Mouse (Mus musculus) kidney, postnatal 25 days (tissue): ENCODE measurements around the gene Calcrl.
A peak's percentile ranks its signal among the peaks of the same experiment; 100 is the strongest.

Source experiments
- DNase-seq, 2 experiments: peaks; one replicate each; pipeline ENCODE4 v3.0.0; 2021; ENCODE audit warnings: mixed read lengths in 2 of 2

The Calcrl gene

GRCm38 (mm10) chr2:84296517-84296916 is 128.7 kb downstream of the Calcrl start:
- DNase-seq, result no peak

GRCm38 (mm10) chr2:84295068-84295467 is 130.1 kb downstream of the Calcrl start:
- DNase-seq, result peak; percentile 73 to 74

GRCm38 (mm10) chr2:84294611-84295010 is 130.6 kb downstream of the Calcrl start:
- DNase-seq, result no peak

GRCm38 (mm10) chr2:84292351-84293000 is 132.7 kb downstream of the Calcrl start:
- no peak for DNase-seq

GRCm38 (mm10) chr2:84288940-84289557 is 136.2 kb downstream of the Calcrl start:
- no peak for DNase-seq
